Mouse (Mus musculus) MEL (cell line): ENCODE measurements around the gene Il16. TPM values are rescaled to one million over a fixed set of nuclear protein-coding genes. Genes with fewer than 3 reads are reported as not detected.

ENCODE experiments used
- DNase-seq: peaks from one replicate; pipeline ENCODE4 v3.0.0; 2011; ENCODE audit warnings: low read depth, low spot score
- H3K27ac ChIP-seq: 2 replicates; pipeline ENCODE4 v1.5.1; 2012; ENCODE audit warnings: low read depth, mild to moderate bottlenecking, control low read depth, low read length, moderate library complexity; ENCODE audit not compliant: control insufficient read depth
- H3K27me3 ChIP-seq, 2 experiments: fragments of 150-350 bp in 1 of 2; sonication (generic) in 1 of 2; 2 replicates each; pipeline ENCODE4 v1.6.1; 2012; ENCODE audit warnings: low read length in 2 of 2, mild to moderate bottlenecking in 2 of 2, improper control_type of control experiment in 1 of 2, moderate library complexity in 1 of 2; ENCODE audit not compliant: insufficient read depth in 2 of 2, control insufficient read depth in 1 of 2
- H3K36me3 ChIP-seq, 2 experiments: 2 replicates each; pipeline ENCODE4 v1.6.1; 2012 to 2014; ENCODE audit warnings: low read length in 2 of 2, improper control_type of control experiment in 1 of 2, inconsistent platforms in 1 of 2, mild to moderate bottlenecking in 1 of 2; ENCODE audit not compliant: insufficient read depth in 2 of 2, control insufficient read depth in 1 of 2
- H3K4me1 ChIP-seq, 2 experiments: fragments of 150-350 bp in 1 of 2; sonication (generic) in 1 of 2; 2 replicates each; pipeline ENCODE4 v1.6.1; 2012; ENCODE audit warnings: low read length in 2 of 2, improper control_type of control experiment in 1 of 2, mild to moderate bottlenecking in 1 of 2; ENCODE audit not compliant: insufficient read depth in 2 of 2, control insufficient read depth in 1 of 2
- H3K4me3 ChIP-seq, 2 experiments: fragments of 150-350 bp in 1 of 2; sonication (generic) in 1 of 2; 2 replicates each; pipeline ENCODE4 v1.5.1; 2012; ENCODE audit warnings: low read depth in 2 of 2, low read length in 2 of 2, mild to moderate bottlenecking in 2 of 2, moderate library complexity in 2 of 2, control low read depth in 1 of 2, improper control_type of control experiment in 1 of 2; ENCODE audit not compliant: control insufficient read depth in 1 of 2, insufficient read depth in 1 of 2
- H3K79me2 ChIP-seq: 2 replicates; pipeline ENCODE4 v1.6.1; 2012; ENCODE audit warnings: mild to moderate bottlenecking, low read length, moderate library complexity; ENCODE audit not compliant: control insufficient read depth, poor library complexity, insufficient read depth
- H3K9ac ChIP-seq: 2 replicates; pipeline ENCODE4 v1.6.1; 2012; ENCODE audit warnings: low read depth, mild to moderate bottlenecking, control low read depth, low read length, moderate library complexity; ENCODE audit not compliant: control insufficient read depth, poor library complexity, severe bottlenecking
- H3K9me3 ChIP-seq: fragments of 150-350 bp; sonication (generic); replicated peaks from 2 replicates; pipeline ENCODE4 v1.6.1; 2012; ENCODE audit warnings: mild to moderate bottlenecking, low read length, improper control_type of control experiment, moderate library complexity; ENCODE audit not compliant: insufficient read depth
- BHLHE40 ChIP-seq: IDR thresholded peaks from 2 replicates; pipeline ENCODE4 v1.6.1; 2012; ENCODE audit warnings: low read depth, mild to moderate bottlenecking, inconsistent platforms, low read length, improper control_type of control experiment, borderline replicate concordance
- CHD1 ChIP-seq: IDR thresholded peaks from 2 replicates; pipeline ENCODE4 v1.6.1; 2012; ENCODE audit warnings: low read depth, mild to moderate bottlenecking, inconsistent platforms, low read length, improper control_type of control experiment
- CHD2 ChIP-seq: IDR thresholded peaks from 2 replicates; pipeline ENCODE4 v1.6.1; 2011; ENCODE audit warnings: low read length, improper control_type of control experiment
- GATA1 ChIP-seq: IDR thresholded peaks from 2 replicates; pipeline ENCODE4 v1.6.1; 2011; ENCODE audit warnings: low read depth, low read length, improper control_type of control experiment
- JUND ChIP-seq: IDR thresholded peaks from 2 replicates; pipeline ENCODE4 v1.6.1; 2011; ENCODE audit warnings: low read depth, mild to moderate bottlenecking, improper control_type of control experiment, low read length
- KAT2A ChIP-seq: conservative IDR thresholded peaks from 2 replicates; pipeline ENCODE4 v1.6.1; 2012; ENCODE audit warnings: low read depth, low read length, improper control_type of control experiment, inconsistent platforms
- MAZ ChIP-seq: IDR thresholded peaks from 2 replicates; pipeline ENCODE4 v1.6.1; 2012; ENCODE audit warnings: low read depth, mild to moderate bottlenecking, inconsistent platforms, low read length, improper control_type of control experiment
- MXI1 ChIP-seq: IDR thresholded peaks from 2 replicates; pipeline ENCODE4 v1.6.1; 2011; ENCODE audit warnings: mild to moderate bottlenecking, low read depth, low read length, improper control_type of control experiment
- MYC ChIP-seq: IDR thresholded peaks from 2 replicates; pipeline ENCODE4 v1.6.1; 2011; ENCODE audit warnings: low read depth, mild to moderate bottlenecking, low read length, improper control_type of control experiment, moderate library complexity
- POLR2AphosphoS2 ChIP-seq: IDR thresholded peaks from 2 replicates; pipeline ENCODE4 v1.6.1; 2011; ENCODE audit warnings: low read length, improper control_type of control experiment
- POLR2AphosphoS5 ChIP-seq: IDR thresholded peaks from 2 replicates; pipeline ENCODE4 v1.6.1; 2012; ENCODE audit warnings: low read depth, borderline replicate concordance, mild to moderate bottlenecking, inconsistent platforms, low read length, moderate library complexity, mixed read lengths
- RAD21 ChIP-seq: IDR thresholded peaks from 2 replicates; pipeline ENCODE4 v1.6.1; 2011; ENCODE audit warnings: mild to moderate bottlenecking, low read depth, low read length, improper control_type of control experiment
- RCOR1 ChIP-seq: IDR thresholded peaks from 2 replicates; pipeline ENCODE4 v1.6.1; 2012; ENCODE audit warnings: low read depth, mild to moderate bottlenecking, inconsistent platforms, low read length, improper control_type of control experiment
- SMC3 ChIP-seq: IDR thresholded peaks from 2 replicates; pipeline ENCODE4 v1.6.1; 2011; ENCODE audit warnings: low read depth, low read length, improper control_type of control experiment
- TAL1 ChIP-seq: IDR thresholded peaks from 2 replicates; pipeline ENCODE4 v1.6.1; 2012; ENCODE audit warnings: mild to moderate bottlenecking, inconsistent platforms, low read length, moderate library complexity, mixed read lengths
- TBP ChIP-seq: IDR thresholded peaks from 2 replicates; pipeline ENCODE4 v1.8.0; 2011; ENCODE audit warnings: low read depth, low read length, improper control_type of control experiment
- USF2 ChIP-seq, 2 experiments: IDR thresholded peaks; 2 replicates each; pipeline ENCODE4 v1.6.1; 2011 to 2012; ENCODE audit warnings: improper control_type of control experiment in 2 of 2, low read length in 2 of 2, borderline replicate concordance in 1 of 2, inconsistent platforms in 1 of 2, low read depth in 1 of 2, mild to moderate bottlenecking in 1 of 2; ENCODE audit not compliant: insufficient read depth in 1 of 2
- ZKSCAN1 ChIP-seq: IDR thresholded peaks from 2 replicates; pipeline ENCODE4 v1.6.1; 2012; ENCODE audit warnings: low read depth, mild to moderate bottlenecking, inconsistent platforms, low read length, improper control_type of control experiment, moderate library complexity
- ZNF384 ChIP-seq: IDR thresholded peaks from 2 replicates; pipeline ENCODE4 v1.6.1; 2012; ENCODE audit warnings: low read depth, mild to moderate bottlenecking, inconsistent platforms, low read length, improper control_type of control experiment
- polyA plus RNA-seq, 2 experiments: library from polyadenylated mRNA; stranded (reverse) in 1 of 2; unstranded in 1 of 2; fragments of >175 nt in 1 of 2; fragments of >200 nt in 1 of 2; gene quantifications; 2 replicates each; pipeline versions ENCODE4 v1.2.1 to v1.2.4; 2012; ENCODE audit warnings: low replicate concordance in 2 of 2, low read depth in 1 of 2; ENCODE audit not compliant: insufficient read length in 2 of 2, insufficient read depth in 1 of 2, missing spikeins in 1 of 2
- total RNA-seq: library from RNA; depleted of rRNA; stranded (reverse); fragments of 300-350 nt; gene quantifications from 2 replicates; pipeline ENCODE4 v1.2.3, GENCODE M21; 2012

The Il16 gene
- total and polyA plus RNA-seq, 3 experiments, result 0.04 to 0.10 TPM; not detected in 1

DNA sequence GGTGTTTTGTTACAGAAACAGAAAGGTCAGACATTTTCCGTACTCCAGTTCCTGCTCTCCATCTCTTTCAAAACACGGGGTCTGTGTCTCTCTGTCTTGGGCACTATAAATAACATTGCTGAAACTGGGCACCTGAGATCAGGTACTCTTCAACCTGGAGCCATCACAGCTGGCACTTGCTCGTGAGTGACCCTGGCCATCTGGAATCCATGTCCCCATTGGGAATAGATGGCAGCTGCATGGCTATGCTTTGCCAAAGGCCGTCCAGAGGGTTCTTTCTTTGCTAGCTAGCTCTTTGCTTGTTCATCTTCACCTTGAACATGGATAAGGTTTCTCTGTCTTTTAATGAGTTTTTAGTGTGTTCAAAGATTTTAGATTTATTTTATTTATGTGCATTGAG, 35.4 kb upstream of the Il16 start:
- H3K79me2 ChIP-seq, result no peaks in the 10 kb centered on the region
- no peak overlapping the region for H3K9ac ChIP-seq
- no peak overlapping the region for H3K27ac ChIP-seq
- no peak for DNase-seq
- no peaks in the 10 kb centered on the region for H3K36me3 ChIP-seq
- TF ChIP-seq ZNF384, result no peak
- TF ChIP-seq GATA1, result no peak
- no peak for TF ChIP-seq MAZ
- TF ChIP-seq CHD2, result no peak
- no peak for TF ChIP-seq CHD1
- TF ChIP-seq BHLHE40, result no peak
- no peak for TF ChIP-seq USF2 (IDR thresholded peaks at IDR 0.05; ENCODE audit: borderline replicate concordance in 1 of 2, insufficient read depth in 1 of 2, low read depth in 1 of 2, low read length in 2 of 2)
- no peak for TF ChIP-seq TAL1
- no peak for TF ChIP-seq JUND
- TF ChIP-seq POLR2AphosphoS5, result no peak
- no peak for TF ChIP-seq RCOR1
- TF ChIP-seq MXI1, result no peak
- TF ChIP-seq KAT2A, result no peak
- TF ChIP-seq SMC3, result no peak
- TF ChIP-seq MYC, result no peak
- no peak for TF ChIP-seq RAD21
- TF ChIP-seq ZKSCAN1, result no peak
- no peak for TF ChIP-seq POLR2AphosphoS2
- TF ChIP-seq TBP, result no peak
- no peaks in the 10 kb centered on the region; a peak in 1 of 4 replicates for H3K27me3 ChIP-seq
- no peaks in the 10 kb centered on the region for H3K4me1 ChIP-seq
- no peak overlapping the region for H3K4me3 ChIP-seq
- no peaks in the 10 kb centered on the region for H3K9me3 ChIP-seq

DNA sequence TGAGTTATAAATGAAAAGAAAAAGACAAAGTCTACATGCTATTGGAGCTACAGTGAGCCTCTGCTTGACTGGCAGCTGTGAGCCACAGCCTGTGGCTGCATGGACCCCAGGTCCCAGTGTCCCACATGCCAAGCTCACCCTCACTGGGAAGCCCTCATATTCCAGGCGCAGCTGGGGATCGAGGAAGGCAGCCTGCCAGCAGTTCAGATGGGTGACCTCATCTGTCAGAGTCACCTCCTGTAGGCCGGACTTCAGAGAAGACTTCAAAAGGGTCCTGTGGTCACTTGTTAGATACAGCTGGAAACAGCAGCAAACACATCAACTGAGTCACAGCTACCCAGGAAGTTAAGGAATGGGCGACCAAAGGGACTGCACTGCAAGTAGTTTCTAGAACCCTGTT, 34.5 kb upstream of the Il16 start:
- Histone ChIP-seq H3K27me3 (no peaks in the 10 kb centered on the region; a peak in 1 of 4 replicates), H3K79me2 (no peaks in the 10 kb centered on the region), H3K4me3 (no peak overlapping the region), H3K9ac (no peak overlapping the region), H3K36me3 (no peaks in the 10 kb centered on the region), H3K27ac (no peak overlapping the region), H3K4me1 (no peaks in the 10 kb centered on the region), H3K9me3 (no peaks in the 10 kb centered on the region)
- no peak for TF ChIP-seq RAD21
- no peak for TF ChIP-seq BHLHE40
- no peak for DNase-seq
